Mouse (Mus musculus) hindbrain, embryonic 14.5 days (tissue): ENCODE results near the gene Tmem179. TPM values are rescaled to one million over a fixed set of nuclear protein-coding genes. Genes with fewer than 3 reads are reported as not detected.

Experiments used
- ATAC-seq: fragments of 200-750 bp; cut with Nextera tagmentation; 2 replicates; pipeline ENCODE4 v1.8.0; 2017; ENCODE audit warnings: moderate number of reproducible peaks, mild to moderate bottlenecking, moderate TSS enrichment, moderate library complexity; ENCODE audit not compliant: low FRiP score
- DNase-seq: peaks from one replicate; pipeline ENCODE4 v3.0.0-alpha.2; 2015; ENCODE audit warnings: low spot score
- H3K27ac ChIP-seq: fragments of 300-500 bp; sonication (generic); 2 replicates; pipeline ENCODE4 v1.5.1; 2014; ENCODE audit warnings: mild to moderate bottlenecking, moderate library complexity
- H3K27me3 ChIP-seq: fragments of 300-500 bp; sonication (generic); 2 replicates; pipeline ENCODE4 v1.6.1; 2014; ENCODE audit warnings: mild to moderate bottlenecking, low read length, mixed read lengths; ENCODE audit not compliant: control insufficient read depth, insufficient read depth
- H3K36me3 ChIP-seq: fragments of 300-500 bp; sonication (generic); replicated peaks from 2 replicates; pipeline ENCODE4 v1.6.1; 2014; ENCODE audit not compliant: control insufficient read depth, insufficient read depth
- H3K4me1 ChIP-seq: fragments of 300-500 bp; sonication (generic); replicated peaks from 2 replicates; pipeline ENCODE4 v1.6.1; 2014; ENCODE audit warnings: antibody characterized with exemption, low read length, mixed read lengths; ENCODE audit not compliant: control insufficient read depth, insufficient read depth
- H3K4me2 ChIP-seq: fragments of 300-500 bp; sonication (generic); replicated peaks from 2 replicates; pipeline ENCODE4 v1.6.1; 2014; ENCODE audit warnings: mild to moderate bottlenecking, moderate library complexity
- H3K4me3 ChIP-seq: fragments of 300-500 bp; sonication (generic); replicated peaks from 2 replicates; pipeline ENCODE4 v1.5.1; 2014; ENCODE audit warnings: mild to moderate bottlenecking, low read length
- H3K9ac ChIP-seq: fragments of 300-500 bp; sonication (generic); 2 replicates; pipeline ENCODE4 v1.6.1; 2014
- H3K9me3 ChIP-seq: fragments of 300-500 bp; sonication (generic); 2 replicates; pipeline ENCODE4 v1.6.1; 2016; ENCODE audit warnings: low read length; ENCODE audit not compliant: control insufficient read depth
- WGBS: fragments of 180-500 bp; shearing (Covaris S2); extraction: QIAGEN DNeasy Blood & Tissue Kit; methylation state at CpG from one replicate; pipeline ENCODE4 v1.1.7; 2014; 5-methylcytosine and 5-hydroxymethylcytosine counted together
- polyA plus RNA-seq: library from polyadenylated mRNA; unstranded; fragments of >200 nt; fragmentation: Nextera tagmentation; extraction: Ambion mirVana; gene quantifications from 2 replicates; pipeline ENCODE4 v1.2.1, GENCODE M21; 2014

The Tmem179 gene
- polyA plus RNA-seq, 1 experiment from 2014 or later = 64.6 TPM

DNA sequence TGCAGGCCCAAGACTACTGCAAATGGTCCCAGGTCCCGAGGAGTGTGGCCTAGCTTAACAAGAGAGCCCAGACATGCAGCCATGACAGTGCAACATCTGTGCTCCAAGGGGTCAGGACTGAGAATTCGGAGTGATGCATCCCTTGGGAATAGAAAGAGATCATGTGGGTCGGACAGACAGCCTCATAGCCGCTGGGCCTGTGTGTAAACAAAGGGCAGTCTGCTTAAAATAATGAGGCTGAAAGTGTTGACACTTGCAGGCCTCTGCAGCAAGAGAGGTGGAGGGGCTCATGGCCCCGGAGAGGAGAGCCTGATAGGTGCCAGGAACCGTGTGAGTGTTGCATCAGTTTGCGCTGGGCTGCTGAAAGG, 6.2 kb downstream of the Tmem179 start:
- H3K9ac ChIP-seq = peak overlapping the region; percentile 70
- peak overlapping the region; percentile 44 for H3K4me3 ChIP-seq
- WGBS = 20% methylated on average over 7 of the region's 7 CpGs
- peaks cover 3% of the 10 kb centered on the region; the same call in 1 of the 2 replicates for H3K27me3 ChIP-seq
- peak overlapping the region; percentile 75 for H3K4me2 ChIP-seq
- no peaks in the 10 kb centered on the region for H3K36me3 ChIP-seq
- ATAC-seq (no peak), DNase-seq (no peak)
- peaks cover 60% of the 10 kb centered on the region for H3K4me1 ChIP-seq
- no peaks in the 10 kb centered on the region for H3K9me3 ChIP-seq
- peak overlapping the region; percentile 83 for H3K27ac ChIP-seq

DNA sequence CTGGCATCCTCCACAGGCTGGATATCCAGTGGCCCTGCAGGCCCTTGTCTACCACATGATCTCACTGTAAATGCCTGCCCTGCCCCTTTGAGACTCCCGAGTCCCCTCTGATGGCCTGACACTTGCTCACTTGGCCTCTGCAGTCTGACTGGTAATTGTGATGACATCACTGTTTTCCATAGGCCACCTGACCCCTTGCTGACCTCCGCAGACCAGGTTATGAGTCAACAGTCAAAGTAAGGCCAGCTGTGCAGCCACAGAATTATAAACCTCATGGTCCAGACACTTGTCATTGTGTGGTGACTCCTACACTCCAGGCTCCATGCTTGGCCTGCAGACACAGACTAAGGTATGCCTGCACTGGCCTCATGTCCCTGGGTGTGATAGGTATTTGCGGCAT, 8.6 kb downstream of the Tmem179 start:
- peak overlapping the region; percentile 35 for H3K4me2 ChIP-seq
- ATAC-seq = no peak
- WGBS = 77% methylated on average over 3 of the region's 3 CpGs

GRCm38 (mm10) chr12:112507264-112507663, 9.3 kb downstream of the Tmem179 start:
- peak overlapping the region; percentile 35 for H3K4me2 ChIP-seq
- no peak overlapping the region for H3K4me3 ChIP-seq
- H3K9ac ChIP-seq = 0 out of 2 replicates have a peak overlapping the region, but pooled peaks have one; percentile 2
- H3K36me3 ChIP-seq = no peaks in the 10 kb centered on the region
- H3K9me3 ChIP-seq = no peaks in the 10 kb centered on the region
- no peaks in the 10 kb centered on the region for H3K27me3 ChIP-seq
- 15% methylated on average over 4 of the region's 4 CpGs for WGBS
- H3K27ac ChIP-seq = peak overlapping the region; percentile 75
- peak; percentile 61 for ATAC-seq
- peak; percentile 50 for DNase-seq
- peaks cover 60% of the 10 kb centered on the region for H3K4me1 ChIP-seq

More for the DNA sequence above, 8.6 kb downstream of the Tmem179 start:
- Histone ChIP-seq H3K27me3 (no peaks in the 10 kb centered on the region), H3K9me3 (no peaks in the 10 kb centered on the region), H3K4me1 (peaks cover 60% of the 10 kb centered on the region), H3K36me3 (no peaks in the 10 kb centered on the region), H3K4me3 (no peak overlapping the region), H3K9ac (peak overlapping the region; percentile 2; the same call in 1 of the 2 replicates), H3K27ac (peak overlapping the region; percentile 75)
- no peak for DNase-seq

DNA sequence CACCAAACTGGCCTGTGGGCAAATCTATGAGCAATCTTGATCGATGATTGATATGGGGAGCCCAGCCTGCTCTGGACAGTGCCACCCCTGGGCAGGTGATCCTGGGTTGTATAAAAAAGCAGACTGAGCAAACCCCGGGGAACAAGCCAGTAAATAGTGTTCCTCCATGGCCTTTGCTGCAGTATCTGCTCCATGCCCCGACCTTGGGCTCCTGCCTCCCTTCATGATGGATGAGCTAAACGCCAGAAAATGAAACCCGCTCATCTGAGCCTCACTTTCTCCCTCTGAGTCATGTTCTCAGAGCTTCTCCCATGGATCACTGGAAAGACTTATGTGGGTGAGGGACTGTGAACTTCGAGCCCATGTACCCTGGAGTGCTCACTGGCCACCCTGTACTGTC, 10.3 kb downstream of the Tmem179 start:
- no peak for ATAC-seq
- Histone ChIP-seq H3K4me3 (no peak overlapping the region), H3K9me3 (no peaks in the 10 kb centered on the region), H3K9ac (no peak overlapping the region), H3K27me3 (no peaks in the 10 kb centered on the region), H3K27ac (no peak overlapping the region), H3K36me3 (no peaks in the 10 kb centered on the region; the same call in 1 of the 2 replicates), H3K4me1 (peaks cover 56% of the 10 kb centered on the region), H3K4me2 (no peak overlapping the region)
- no peak for DNase-seq
- 79% methylated on average over 6 of the region's 6 CpGs for WGBS

DNA sequence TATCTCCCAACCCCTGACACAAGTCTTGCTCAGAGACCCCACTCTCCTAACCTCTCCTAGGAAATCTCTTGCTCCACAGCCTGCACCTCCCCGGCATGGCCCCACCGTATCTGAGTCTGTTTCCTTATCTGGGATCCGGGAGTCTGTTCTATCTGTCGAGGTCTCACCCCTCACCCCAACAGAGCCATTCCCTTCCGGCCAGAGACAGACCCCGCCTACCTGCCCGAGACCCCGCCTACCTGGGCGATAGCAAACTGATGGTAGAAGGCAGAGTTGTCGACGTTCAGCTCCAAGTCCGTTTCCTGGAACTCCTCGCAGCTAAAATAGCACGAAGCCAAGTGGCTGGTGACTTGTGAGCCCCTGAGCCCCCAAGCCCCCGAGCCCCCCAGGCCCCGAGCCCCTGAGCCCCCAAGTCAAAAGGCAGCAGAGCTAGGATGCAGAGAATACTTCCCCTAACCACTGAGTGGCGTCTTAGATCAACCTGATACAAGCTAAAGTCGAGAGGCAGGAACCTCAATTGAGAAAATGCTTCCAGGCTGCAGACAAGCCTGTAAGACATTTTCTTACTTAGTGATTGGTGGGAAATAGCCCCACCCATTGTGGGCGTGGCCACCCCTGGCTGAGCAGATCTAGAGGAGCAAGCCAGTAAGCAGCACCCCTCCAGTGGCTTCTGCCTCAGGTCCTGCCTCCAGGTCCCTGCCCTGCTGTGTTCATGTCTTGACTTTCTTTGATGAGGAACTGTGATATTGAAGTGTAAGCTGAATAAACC, 13.4 kb downstream of the Tmem179 start:
- DNase-seq (no peak), ATAC-seq (no peak)
- 50% methylated on average over 19 of the region's 19 CpGs for WGBS
- peaks cover 27% of the 10 kb centered on the region for H3K4me1 ChIP-seq
- no peak overlapping the region for H3K9ac ChIP-seq
- no peak overlapping the region for H3K4me3 ChIP-seq
- H3K36me3 ChIP-seq = no peaks in the 10 kb centered on the region; the same call in none of the 2 replicates
- no peaks in the 10 kb centered on the region for H3K9me3 ChIP-seq
- no peak overlapping the region for H3K4me2 ChIP-seq
- H3K27ac ChIP-seq = no peak overlapping the region
- H3K27me3 ChIP-seq = no peaks in the 10 kb centered on the region

- H3K9me3 ChIP-seq = no peaks in the 10 kb centered on the region
- whole genome bisulfite sequencing = 41% methylated on average over 11 of the region's 11 CpGs
- H3K36me3 ChIP-seq = no peaks in the 10 kb centered on the region; the same call in none of the 2 replicates
- DNase-seq = no peak
- no peak overlapping the region for H3K4me3 ChIP-seq
- no peaks in the 10 kb centered on the region for H3K4me1 ChIP-seq
- ATAC-seq = no peak
- H3K27me3 ChIP-seq = no peaks in the 10 kb centered on the region
- H3K27ac ChIP-seq = no peak overlapping the region
- no peak overlapping the region for H3K9ac ChIP-seq
- H3K4me2 ChIP-seq = no peak overlapping the region
Observed at GRCm38 (mm10) chr12:112498683-112499082, 17.9 kb downstream of the Tmem179 start.

- Histone ChIP-seq H3K4me1 (no peaks in the 10 kb centered on the region), H3K4me3 (no peak overlapping the region), H3K9me3 (no peaks in the 10 kb centered on the region), H3K27me3 (no peaks in the 10 kb centered on the region), H3K36me3 (no peaks in the 10 kb centered on the region; the same call in none of the 2 replicates), H3K27ac (no peak overlapping the region), H3K9ac (no peak overlapping the region), H3K4me2 (no peak overlapping the region)
- ATAC-seq (no peak), DNase-seq (no peak)
- WGBS = 85% methylated on average over 8 of the region's 8 CpGs
Observed at GRCm38 (mm10) chr12:112497731-112498130, 18.8 kb downstream of the Tmem179 start.

GRCm38 (mm10) chr12:112496136-112496535, 20.4 kb downstream of the Tmem179 start:
- Histone ChIP-seq H3K4me1 (0 out of 2 replicates have a peak, but pooled peaks cover 2% of the 10 kb centered on the region), H3K4me3 (no peak overlapping the region), H3K4me2 (no peak overlapping the region), H3K27me3 (no peaks in the 10 kb centered on the region), H3K27ac (no peak overlapping the region), H3K9ac (no peak overlapping the region), H3K9me3 (no peaks in the 10 kb centered on the region), H3K36me3 (no peaks in the 10 kb centered on the region; the same call in none of the 2 replicates)
- DNase-seq (no peak), ATAC-seq (no peak)
- 52% methylated on average over 5 of the region's 5 CpGs for WGBS

DNA sequence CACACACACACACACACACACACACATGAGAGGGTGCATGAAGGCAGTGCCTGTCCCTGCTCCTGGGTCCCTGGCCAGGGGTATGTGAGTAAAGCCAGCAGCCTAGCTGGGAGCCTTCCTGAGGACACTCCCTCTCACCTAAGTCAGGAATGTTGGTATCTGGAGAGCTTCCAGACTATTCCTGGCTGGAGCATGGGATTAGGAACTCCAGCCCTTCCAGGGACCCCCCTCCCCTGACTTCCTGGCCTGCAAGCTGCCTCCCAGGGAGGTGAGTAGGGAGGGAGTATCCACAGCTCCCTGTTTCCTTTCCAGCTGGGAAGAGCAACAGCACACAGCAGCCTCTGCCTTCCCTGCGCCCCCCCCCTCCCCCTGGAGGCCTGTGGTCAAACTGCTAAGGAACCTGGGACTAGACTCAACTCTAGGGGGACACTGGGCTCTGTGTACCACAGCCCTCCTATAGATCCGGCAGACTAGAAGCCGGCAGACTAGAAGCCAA, 26.1 kb downstream of the Tmem179 start:
- DNase-seq (no peak), ATAC-seq (no peak)
- Histone ChIP-seq H3K9me3 (no peaks in the 10 kb centered on the region), H3K9ac (no peak overlapping the region), H3K4me2 (no peak overlapping the region), H3K27ac (no peak overlapping the region), H3K27me3 (no peaks in the 10 kb centered on the region), H3K4me1 (0 out of 2 replicates have a peak, but pooled peaks cover 6% of the 10 kb centered on the region), H3K4me3 (no peak overlapping the region), H3K36me3 (no peaks in the 10 kb centered on the region)
- 32% methylated on average over 2 of the region's 3 CpGs for whole genome bisulfite sequencing
